Mouse (Mus musculus) layer of hippocampus, postnatal 10 days (tissue): Measurements from ENCODE around the gene Cd3g. TPM values are rescaled to one million over a fixed set of nuclear protein-coding genes. Genes with fewer than 3 reads are reported as not detected.

Source experiments
- DNase-seq, 2 experiments: peaks; one replicate each; pipeline ENCODE4 v3.0.0; 2021; ENCODE audit warnings: low spot score in 2 of 2
- total RNA-seq, 2 experiments: library from RNA; stranded (reverse); gene quantifications; 2 replicates each; pipeline ENCODE4 v1.2.3; 2021

The Cd3g gene
- total RNA-seq, 2 experiments from 2014 or later: not detected

DNA sequence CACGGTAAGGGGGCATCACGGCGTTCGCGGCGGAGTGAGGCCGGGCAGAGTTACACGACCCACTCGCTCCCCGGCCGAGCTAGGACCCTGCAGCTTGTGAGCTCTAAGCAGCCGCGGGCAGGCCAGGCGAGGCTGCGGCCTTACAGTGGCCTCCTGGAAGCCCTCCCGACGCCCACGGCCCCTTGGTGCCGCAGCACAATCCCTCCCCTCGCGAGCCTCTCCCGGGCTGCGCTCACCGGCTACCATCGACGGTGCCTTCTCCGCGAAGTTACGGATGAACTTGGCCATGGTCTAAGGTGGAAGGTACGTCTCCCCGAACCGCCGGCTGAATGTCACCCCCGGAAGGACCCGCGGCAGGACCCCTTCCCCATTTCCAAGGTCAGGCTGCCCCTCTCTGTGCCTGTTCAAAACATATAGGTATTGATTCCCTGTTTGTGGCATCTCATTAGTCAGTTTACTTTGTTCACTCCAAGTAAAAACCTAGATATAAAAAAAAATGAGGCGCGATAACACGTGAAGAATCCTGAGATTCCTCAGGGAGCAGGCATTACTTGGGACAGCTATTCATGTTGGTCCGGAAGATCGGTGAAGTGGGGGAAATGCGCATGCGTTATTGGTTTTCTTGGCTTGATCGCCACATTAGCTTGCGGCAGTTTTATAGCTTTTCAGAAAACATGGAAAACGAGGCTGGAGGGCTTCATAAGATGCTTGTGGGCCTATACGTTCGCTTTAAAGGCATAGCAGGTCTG is 59.7 kb downstream of the Cd3g start, which contains the start of gene Atp5l:
Gene Atp5l, minus strand, starts transcription at position 369 of the 749 bp plus-strand sequence.
- peak; percentile 78 to 87 for DNase-seq

DNA sequence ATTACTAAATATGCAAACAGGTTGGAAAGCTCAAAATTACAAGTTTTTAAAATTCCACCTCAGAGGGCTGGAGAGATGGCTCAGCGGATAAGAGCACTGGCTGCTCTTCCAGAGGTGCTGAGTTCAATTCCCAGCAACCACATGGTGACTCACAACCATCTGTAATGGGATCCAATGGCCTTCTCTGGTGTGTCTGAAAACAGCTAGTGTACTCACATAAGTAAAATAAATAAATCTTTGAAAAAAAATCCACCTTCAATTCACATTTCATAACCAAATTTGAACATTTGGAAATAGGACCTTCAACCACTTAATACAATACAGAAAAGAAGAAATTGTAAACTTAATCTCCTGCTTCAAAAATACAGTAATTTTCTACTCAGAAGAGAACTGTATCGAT is 60.6 kb downstream of the Cd3g start:
- DNase-seq: no peak

Other genes with a start within 250 kb of the Cd3g start
- 100 to 1,000 TPM in 1 of 2 experiments, 10 to 100 TPM in 1; 87.9 to 102 TPM for gene Phldb1, start 245.2 kb downstream of the Cd3g start, total RNA-seq
- gene Arcn1, start 212.6 kb downstream of the Cd3g start, total RNA-seq: 100 to 1,000 TPM; 112 to 118 TPM
- gene Ift46, start 212.5 kb downstream of the Cd3g start, total RNA-seq: 10 to 100 TPM; 78.8 to 84.5 TPM
- 10 to 100 TPM; 23.6 to 30.9 TPM for gene Tmem25, start 181.1 kb downstream of the Cd3g start, total RNA-seq
- under 1 TPM in 1 of 2 experiments, not detected in 1; 0.98 TPM for gene Ttc36, start 177.4 kb downstream of the Cd3g start, total RNA-seq
- 10 to 100 TPM; 50.5 to 54.6 TPM for gene Kmt2a, start 99.1 kb downstream of the Cd3g start, total RNA-seq
- 100 to 1,000 TPM; 394 to 460 TPM for gene Atp5l, start 59.7 kb downstream of the Cd3g start, total RNA-seq
- 100 to 1,000 TPM in 1 of 2 experiments, 10 to 100 TPM in 1; 92.4 to 104 TPM for gene Ube4a, start 14.8 kb downstream of the Cd3g start, total RNA-seq
- not detected for gene Cd3d, start 1.4 kb upstream of the Cd3g start, total RNA-seq
- not detected for gene Cd3e, start 29.2 kb upstream of the Cd3g start, total RNA-seq
- 1 to 10 TPM in 1 of 2 experiments, under 1 TPM in 1; 0.39 to 1.1 TPM for gene Mpzl2, start 59.4 kb upstream of the Cd3g start, total RNA-seq
- 1 to 10 TPM; 3.1 to 3.7 TPM for gene Mpzl3, start 74.8 kb upstream of the Cd3g start, total RNA-seq
- gene Jaml, start 98.8 kb upstream of the Cd3g start, total RNA-seq: not detected
- 10 to 100 TPM; 75.1 to 79.0 TPM for gene Scn2b, start 137.4 kb upstream of the Cd3g start, total RNA-seq
- 1 to 10 TPM; 2.4 to 2.7 TPM for gene Scn4b, start 158.0 kb upstream of the Cd3g start, total RNA-seq
- under 1 TPM in 1 of 2 experiments, not detected in 1; 0.20 TPM for gene BC049352, start 201.6 kb upstream of the Cd3g start, total RNA-seq
- gene Tmprss4, start 223.7 kb upstream of the Cd3g start, total RNA-seq: not detected